Mouse (Mus musculus) bone marrow macrophage, adult 2 months (primary cell): Measurements from ENCODE around the gene Minos1.

ENCODE experiments used
- CTCF ChIP-seq: IDR thresholded peaks from 2 replicates; pipeline ENCODE4 v1.5.1; 2012; ENCODE audit warnings: low read depth, mild to moderate bottlenecking, low read length, moderate library complexity
- POLR2A ChIP-seq: IDR thresholded peaks from 2 replicates; pipeline ENCODE4 v1.6.1; 2012; ENCODE audit warnings: mild to moderate bottlenecking, low read depth, low read length, borderline replicate concordance

GRCm38 (mm10) chr4:139120998-139121397 lies 9.9 kb downstream of the Minos1 start:
- TF ChIP-seq CTCF (no peak), POLR2A (no peak)
